ENCODE assay signal across 8 mouse cellular contexts in the genomic region with DNA sequence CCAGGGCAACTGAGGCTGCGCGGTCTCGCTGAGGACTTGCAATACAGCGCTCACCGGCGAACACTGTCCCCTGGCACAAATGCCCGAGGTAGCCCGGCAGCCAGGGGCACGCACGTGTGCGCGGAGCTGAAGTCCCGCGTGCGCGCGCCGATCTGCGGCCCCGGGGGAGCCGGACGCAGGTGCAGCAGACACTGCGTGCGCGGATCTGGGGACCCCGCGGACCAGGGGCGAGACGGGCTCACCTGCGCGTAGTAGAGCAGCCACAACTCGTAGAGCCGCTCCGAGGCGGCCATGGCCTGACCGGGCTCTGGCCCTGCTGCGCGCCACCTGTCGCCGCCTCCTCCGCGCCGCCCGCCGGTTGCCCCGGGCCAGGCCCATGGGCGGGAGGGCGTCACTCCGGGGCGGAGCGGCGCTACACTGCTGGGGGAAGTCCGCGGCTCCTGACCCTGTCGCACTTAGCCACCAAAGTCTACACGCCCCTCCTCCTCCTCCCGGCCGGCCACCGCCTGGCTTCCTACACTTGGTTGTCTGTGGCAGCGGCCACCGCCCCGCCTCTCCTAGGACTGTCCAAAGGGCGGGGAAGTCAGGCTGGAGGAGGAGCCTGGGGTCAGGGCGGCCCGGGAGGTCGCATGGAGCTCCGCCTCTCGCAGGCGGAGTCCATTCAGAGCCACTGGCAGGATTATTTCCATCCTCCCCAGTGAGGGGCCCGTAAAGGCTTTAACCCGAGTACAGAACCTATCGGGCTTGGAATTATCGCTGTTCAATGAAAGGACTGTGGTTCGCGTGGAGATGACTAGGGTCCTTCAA. TPM values are rescaled to one million over a fixed set of nuclear protein-coding genes. Genes with fewer than 3 reads are reported as not detected.
DNase-seq lines count a peak whose midpoint lies in the region; ATAC-seq lines count a peak whose summit lies in the region.

Gene Nbeal2 (minus strand): TSS at position 507 of the 807 bp plus-strand sequence.

- peaks cover 38% of the 10 kb centered on the region for H3K4me1 ChIP-seq in hindbrain, embryonic 14.5 days (replicated peaks; ENCODE audit: control insufficient read depth, insufficient read depth, low read length)

- peak within 1 kb of the TSS; percentile 72 for H3K4me3 ChIP-seq in hindbrain, embryonic 14.5 days (replicated peaks; ENCODE audit: low read length)

- WGBS in hindbrain, embryonic 14.5 days, result under 1% methylated on average over 54 of the region's 75 CpGs

- H3K27ac ChIP-seq in hindbrain, embryonic 14.5 days, result 0 out of 2 replicates have a peak within 1 kb of the TSS, but pooled peaks have one; percentile 33

- no peaks in the 10 kb centered on the region for H3K9me3 ChIP-seq in hindbrain, embryonic 14.5 days (ENCODE audit: control insufficient read depth, low read length)

- H3K9ac ChIP-seq in hindbrain, embryonic 14.5 days, result peak within 1 kb of the TSS; percentile 66

- ATAC-seq in hindbrain, embryonic 14.5 days (ENCODE audit: low FRiP score), result peak; percentile 47

- peak; percentile 96 for DNase-seq in R1 (ENCODE audit: low read depth, low spot score)
- peak; percentile 85 to 89 for DNase-seq in cerebellum, postnatal 25 days
- peak; percentile 78 to 80 for DNase-seq in frontal cortex, postnatal 36 days (ENCODE audit: low spot score in 2 of 2)
- peak; percentile 61 for DNase-seq in hindbrain, embryonic 14.5 days (ENCODE audit: low spot score)
- DNase-seq in layer of hippocampus, postnatal 36 days, result peak; percentile 80 to 85
- peak; percentile 98 for DNase-seq in lung, postnatal 25 days (ENCODE audit: low spot score)
- peak; percentile 72 for DNase-seq in retina, adult 2 months (ENCODE audit: low read depth, low spot score)
- DNase-seq in thymus, postnatal 36 days, result peak; percentile 83 to 88

- peaks cover 24% of the 10 kb centered on the region for H3K27me3 ChIP-seq in hindbrain, embryonic 14.5 days (ENCODE audit: control insufficient read depth, insufficient read depth, low read length)

- peak within 1 kb of the TSS; percentile 98 for H3K4me2 ChIP-seq in hindbrain, embryonic 14.5 days (replicated peaks)

- H3K36me3 ChIP-seq in hindbrain, embryonic 14.5 days (replicated peaks; ENCODE audit: control insufficient read depth, insufficient read depth), result no peaks in the 10 kb centered on the region

RNA-seq across cellular contexts. Expression of gene Nbeal2, which starts in this region (rescaled TPM):
- 2.2 and 4.0 TPM in 2 replicates for polyA plus RNA-seq in hindbrain, embryonic 14.5 days (2014; fragmentation: Nextera tagmentation; extraction: Ambion mirVana)
- 10 to 100 TPM; 14.0 to 17.5 TPM for total RNA-seq in layer of hippocampus, postnatal 36 days (2021)

Comparison
In these comparisons a context has a peak if more than half of its experiments do, and no peak if none do; other contexts are left out.
1. Peak in every context shown above with its lines: DNase-seq, ATAC-seq, H3K4me3 ChIP-seq and H3K27ac ChIP-seq.